Mouse (Mus musculus) embryonic facial prominence, embryonic 13.5 days (tissue): ENCODE results near the gene 4930595M18Rik. TPM values are rescaled to one million over a fixed set of nuclear protein-coding genes. Genes with fewer than 3 reads are reported as not detected.

Experiments
- ATAC-seq: fragments of 200-750 bp; cut with Nextera tagmentation; 2 replicates; pipeline ENCODE4 v1.8.0; 2017; ENCODE audit warnings: low read depth; ENCODE audit not compliant: insufficient number of reproducible peaks, insufficient read depth, low FRiP score, low TSS enrichment
- H3K27ac ChIP-seq: fragments of 300-500 bp; sonication (generic); 2 replicates; pipeline ENCODE4 v1.5.1; 2015; ENCODE audit warnings: moderate library complexity, mild to moderate bottlenecking, inconsistent platforms
- H3K27me3 ChIP-seq: fragments of 300-500 bp; sonication (generic); 2 replicates; pipeline ENCODE4 v1.6.1; 2015; ENCODE audit warnings: mild to moderate bottlenecking, inconsistent platforms
- H3K36me3 ChIP-seq: fragments of 300-500 bp; sonication (generic); 2 replicates; pipeline ENCODE4 v1.6.1; 2015; ENCODE audit warnings: mild to moderate bottlenecking, inconsistent platforms
- H3K4me1 ChIP-seq: fragments of 300-500 bp; sonication (generic); 2 replicates; pipeline ENCODE4 v1.6.1; 2015; ENCODE audit warnings: inconsistent platforms
- H3K4me2 ChIP-seq: fragments of 300-500 bp; sonication (generic); 2 replicates; pipeline ENCODE4 v1.6.1; 2015; ENCODE audit warnings: moderate library complexity, mild to moderate bottlenecking, inconsistent platforms
- H3K4me3 ChIP-seq: fragments of 300-500 bp; sonication (generic); 2 replicates; pipeline ENCODE4 v1.5.1; 2015; ENCODE audit warnings: mild to moderate bottlenecking, inconsistent platforms
- H3K9ac ChIP-seq: fragments of 300-500 bp; sonication (generic); 2 replicates; pipeline ENCODE4 v1.6.1; 2015; ENCODE audit warnings: mild to moderate bottlenecking, inconsistent platforms
- H3K9me3 ChIP-seq: fragments of 300-500 bp; sonication (generic); 2 replicates; pipeline ENCODE4 v1.6.1; 2016; ENCODE audit warnings: inconsistent platforms
- WGBS: fragments of 180-500 bp; shearing (Covaris S2); methylation state at CpG from one replicate; pipeline ENCODE4 v1.1.7; 2015; ENCODE audit warnings: mixed read lengths; 5-methylcytosine and 5-hydroxymethylcytosine counted together
- polyA plus RNA-seq: library from polyadenylated mRNA; unstranded; fragments of >200 nt; fragmentation: Nextera tagmentation; extraction: Ambion mirVana; gene quantifications from 2 replicates; pipeline ENCODE4 v1.2.1, GENCODE M21; 2015

The 4930595M18Rik gene
- not detected in 2 replicates for polyA plus RNA-seq

- H3K4me3 ChIP-seq, result no peak within 1 kb of the TSS
- no peaks in the 10 kb centered on the region for H3K36me3 ChIP-seq
- no peak within 1 kb of the TSS for H3K4me2 ChIP-seq
- 89% methylated on average over 6 of the region's 6 CpGs for WGBS
- no peaks in the 10 kb centered on the region for H3K9me3 ChIP-seq
- ATAC-seq, result no peak
- H3K9ac ChIP-seq, result no peak within 1 kb of the TSS
- H3K27ac ChIP-seq, result no peak within 1 kb of the TSS
- H3K27me3 ChIP-seq, result no peaks in the 10 kb centered on the region
- H3K4me1 ChIP-seq, result no peaks in the 10 kb centered on the region
Measured at GRCm38 (mm10) chrX:81458021-81458420, at the start of gene 4930595M18Rik. Gene 4930595M18Rik, minus strand, starts transcription at chrX:81458121.

- no peaks in the 10 kb centered on the region for H3K27me3 ChIP-seq
- no peak overlapping the region for H3K27ac ChIP-seq
- H3K4me3 ChIP-seq, result no peak overlapping the region
- no peak overlapping the region for H3K9ac ChIP-seq
- H3K36me3 ChIP-seq, result no peaks in the 10 kb centered on the region
- no peak for ATAC-seq
- H3K9me3 ChIP-seq, result no peaks in the 10 kb centered on the region
- no peak overlapping the region for H3K4me2 ChIP-seq
- no peaks in the 10 kb centered on the region for H3K4me1 ChIP-seq
Measured at GRCm38 (mm10) chrX:81472500-81472899, 14.6 kb upstream of the 4930595M18Rik start.
